Mouse (Mus musculus) liver, embryonic 11.5 days (tissue): ENCODE measurements around the gene Nol10. TPM values are rescaled to one million over a fixed set of nuclear protein-coding genes. Genes with fewer than 3 reads are reported as not detected.
"Not testable (repeated sequence)": the region's sequence is repeated elsewhere in the genome, so short reads cannot be mapped to it uniquely, and the experiment has no call there.

Experiments
- ATAC-seq: fragments of 200-750 bp; cut with Nextera tagmentation; replicated peaks from 2 replicates; pipeline ENCODE4 v1.8.0; 2017; ENCODE audit warnings: moderate number of reproducible peaks, mild to moderate bottlenecking, moderate TSS enrichment, moderate library complexity; ENCODE audit not compliant: low FRiP score
- DNase-seq: peaks from one replicate; pipeline ENCODE4 v3.0.0-alpha.2; 2017; ENCODE audit warnings: low spot score
- H3K27ac ChIP-seq: fragments of 300-500 bp; sonication (generic); 2 replicates; pipeline ENCODE4 v1.5.1; 2014; ENCODE audit warnings: mild to moderate bottlenecking, low read depth, low read length, control low read depth
- H3K27me3 ChIP-seq: fragments of 300-500 bp; sonication (generic); replicated peaks from 2 replicates; pipeline ENCODE4 v1.6.1; 2014; ENCODE audit warnings: low read length, mixed read lengths; ENCODE audit not compliant: control insufficient read depth, insufficient read depth
- H3K36me3 ChIP-seq: fragments of 300-500 bp; sonication (generic); 2 replicates; pipeline ENCODE4 v1.6.1; 2014; ENCODE audit warnings: mild to moderate bottlenecking, low read length, moderate library complexity, mixed read lengths; ENCODE audit not compliant: control insufficient read depth, insufficient read depth
- H3K4me1 ChIP-seq: fragments of 300-500 bp; sonication (generic); replicated peaks from 2 replicates; pipeline ENCODE4 v1.6.1; 2014; ENCODE audit warnings: low read length, mixed read lengths; ENCODE audit not compliant: control insufficient read depth, insufficient read depth
- H3K4me2 ChIP-seq: fragments of 300-500 bp; sonication (generic); 2 replicates; pipeline ENCODE4 v1.6.1; 2014; ENCODE audit warnings: mild to moderate bottlenecking, control low read depth, moderate library complexity
- H3K4me3 ChIP-seq: fragments of 300-500 bp; sonication (generic); 2 replicates; pipeline ENCODE4 v1.5.1; 2014; ENCODE audit warnings: low read depth, low read length, control low read depth
- H3K9ac ChIP-seq: fragments of 300-500 bp; sonication (generic); 2 replicates; pipeline ENCODE4 v1.6.1; 2014; ENCODE audit warnings: low read depth, low read length, control low read depth
- H3K9me3 ChIP-seq: fragments of 300-500 bp; sonication (generic); 2 replicates; pipeline ENCODE4 v1.6.1; 2016; ENCODE audit warnings: low read length, inconsistent platforms, mixed read lengths; ENCODE audit not compliant: control insufficient read depth
- WGBS: fragments of 180-500 bp; shearing (Covaris S2); extraction: QIAGEN DNeasy Blood & Tissue Kit; methylation state at CpG from one replicate; pipeline ENCODE4 v1.1.7; 2014; 5-methylcytosine and 5-hydroxymethylcytosine counted together
- polyA plus RNA-seq: library from polyadenylated mRNA; unstranded; fragments of >200 nt; fragmentation: Nextera tagmentation; extraction: Ambion mirVana; gene quantifications from 2 replicates; pipeline ENCODE4 v1.2.1, GENCODE M21; 2014

The Nol10 gene
- polyA plus RNA-seq, 1 experiment from 2014 or later, result 37.8 TPM

DNA sequence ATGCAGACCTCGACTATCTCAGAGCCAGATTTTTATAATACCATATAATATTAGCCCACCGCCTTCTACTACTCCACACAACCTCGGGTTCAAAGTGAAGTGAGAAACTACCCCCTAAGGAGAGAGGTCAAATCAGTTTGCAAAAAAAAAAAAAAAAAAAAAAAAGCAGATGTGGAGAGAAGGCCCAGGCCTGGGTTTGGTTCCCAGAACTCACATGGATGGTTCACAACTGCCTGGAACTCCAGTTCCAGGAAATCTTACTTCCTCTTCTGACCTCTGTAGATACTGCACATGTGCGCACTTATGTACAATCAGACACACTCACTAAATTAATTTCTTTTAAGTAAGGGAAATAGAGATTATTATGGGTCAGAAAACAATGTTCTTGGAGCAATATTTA is 102.2 kb downstream of the Nol10 start:
- ATAC-seq, result no peak
- H3K9ac ChIP-seq, result no peak overlapping the region
- H3K4me1 ChIP-seq, result peaks cover 3% of the 10 kb centered on the region; the same call in 1 of the 2 replicates
- H3K9me3 ChIP-seq, result no peaks in the 10 kb centered on the region
- H3K27me3 ChIP-seq, result no peaks in the 10 kb centered on the region
- WGBS, result 63% methylated on average over 4 of the region's 4 CpGs
- no peaks in the 10 kb centered on the region for H3K36me3 ChIP-seq
- H3K4me3 ChIP-seq, result no peak overlapping the region
- H3K27ac ChIP-seq, result no peak overlapping the region
- H3K4me2 ChIP-seq, result no peak overlapping the region
- no peak for DNase-seq

DNA sequence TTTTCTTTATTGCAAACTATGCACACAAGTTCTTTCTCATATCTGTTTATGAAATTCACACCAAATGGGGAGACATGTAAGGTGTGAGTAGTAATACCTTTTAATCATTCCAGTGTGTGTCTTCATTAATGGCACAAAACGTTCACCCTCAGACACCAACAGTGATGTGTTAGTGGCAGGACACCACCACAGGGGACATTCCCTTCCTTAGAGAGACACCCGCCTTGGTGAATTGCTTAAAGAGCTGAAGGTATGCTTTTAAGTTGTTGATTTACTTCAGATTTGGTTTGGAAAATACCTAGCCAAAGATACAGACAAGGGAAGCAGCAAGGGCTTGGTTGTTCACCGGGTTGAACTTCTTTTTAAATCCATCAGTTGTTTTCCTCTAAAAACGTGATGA is 102.7 kb downstream of the Nol10 start:
- ATAC-seq (no peak), DNase-seq (no peak)
- Histone ChIP-seq H3K9ac (no peak overlapping the region), H3K4me2 (no peak overlapping the region), H3K4me3 (no peak overlapping the region), H3K27ac (no peak overlapping the region), H3K27me3 (no peaks in the 10 kb centered on the region), H3K36me3 (no peaks in the 10 kb centered on the region), H3K9me3 (no peaks in the 10 kb centered on the region), H3K4me1 (peaks cover 3% of the 10 kb centered on the region; the same call in 1 of the 2 replicates)
- 67% methylated on average over 4 of the region's 4 CpGs for WGBS

DNA sequence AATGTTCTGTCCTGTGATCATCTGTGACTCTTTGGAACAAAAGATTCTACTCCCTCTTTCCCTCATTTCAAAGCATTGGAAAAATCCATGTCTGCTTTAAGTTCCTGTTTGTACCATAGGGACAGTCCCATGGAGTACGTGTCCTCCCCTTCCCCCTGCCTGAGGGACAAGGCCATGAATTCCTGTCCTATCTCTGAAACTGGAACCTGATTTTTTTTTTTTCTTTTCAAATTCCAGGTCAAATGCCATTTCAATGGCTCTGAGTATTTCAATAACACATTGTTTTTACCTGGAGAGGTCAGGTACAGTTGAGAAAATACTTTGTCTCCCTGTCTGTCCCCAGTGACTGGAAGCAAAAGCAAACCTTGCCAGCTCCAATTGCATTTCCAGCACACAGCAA is 104.0 kb downstream of the Nol10 start:
- H3K4me1 ChIP-seq, result peaks cover 3% of the 10 kb centered on the region; the same call in 1 of the 2 replicates
- H3K36me3 ChIP-seq, result no peaks in the 10 kb centered on the region
- DNase-seq, result no peak
- H3K4me2 ChIP-seq, result no peak overlapping the region
- H3K4me3 ChIP-seq, result no peak overlapping the region
- ATAC-seq, result no peak
- 55% methylated on average over 1 of the region's 1 CpGs for WGBS
- no peaks in the 10 kb centered on the region for H3K9me3 ChIP-seq
- H3K27me3 ChIP-seq, result no peaks in the 10 kb centered on the region
- H3K27ac ChIP-seq, result no peak overlapping the region
- H3K9ac ChIP-seq, result no peak overlapping the region

DNA sequence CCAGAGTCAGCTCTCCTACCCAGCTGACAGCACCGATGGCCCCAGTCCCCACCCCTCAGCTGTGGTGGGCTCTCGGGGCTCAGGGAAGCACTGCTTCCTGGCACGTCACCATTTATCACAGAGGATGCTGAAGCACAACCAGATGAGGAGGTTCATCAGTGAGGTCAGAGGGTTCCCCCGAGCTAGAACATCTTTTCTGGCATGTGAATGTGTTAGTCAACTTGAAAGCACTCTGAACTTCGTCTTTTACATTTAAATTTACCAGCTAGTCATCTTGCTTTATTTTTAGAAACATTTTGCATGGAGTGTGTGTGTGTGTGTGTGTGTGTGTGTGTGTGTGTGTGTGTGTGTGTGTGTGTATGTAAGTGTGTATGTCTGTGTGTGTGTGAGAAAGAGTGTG is 105.7 kb downstream of the Nol10 start:
- Histone ChIP-seq H3K4me1 (peaks cover 3% of the 10 kb centered on the region; the same call in 1 of the 2 replicates), H3K27me3 (no peaks in the 10 kb centered on the region), H3K4me3 (no peak overlapping the region), H3K9me3 (no peaks in the 10 kb centered on the region), H3K9ac (no peak overlapping the region), H3K4me2 (no peak overlapping the region), H3K36me3 (no peaks in the 10 kb centered on the region), H3K27ac (no peak overlapping the region)
- WGBS, result 50% methylated on average over 5 of the region's 5 CpGs
- ATAC-seq (no peak), DNase-seq (no peak)

DNA sequence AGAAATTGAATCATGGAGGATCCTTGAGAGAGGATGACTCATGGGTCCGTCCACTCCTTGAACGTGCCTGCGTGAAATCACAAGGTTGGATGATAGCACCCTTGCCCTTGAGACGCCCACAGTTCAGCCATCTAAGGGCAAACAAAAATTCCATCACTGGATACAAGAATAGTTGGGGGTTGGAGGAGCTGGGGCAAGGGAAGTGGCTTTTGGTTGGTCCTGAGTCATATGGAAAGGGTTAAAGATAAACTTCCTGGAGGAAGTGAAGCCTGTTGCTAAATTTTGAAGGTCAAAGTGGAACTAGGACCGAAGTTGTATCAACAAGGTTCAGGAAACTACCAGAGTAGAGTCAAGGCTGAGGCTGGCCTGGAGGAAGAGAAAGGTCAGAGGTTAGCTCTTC is 106.8 kb downstream of the Nol10 start:
- Histone ChIP-seq H3K9ac (no peak overlapping the region), H3K4me3 (no peak overlapping the region), H3K9me3 (no peaks in the 10 kb centered on the region; the same call in 1 of the 2 replicates), H3K36me3 (no peaks in the 10 kb centered on the region), H3K27ac (no peak overlapping the region), H3K27me3 (no peaks in the 10 kb centered on the region), H3K4me1 (no peaks in the 10 kb centered on the region), H3K4me2 (no peak overlapping the region)
- no peak for ATAC-seq
- 70% methylated on average over 5 of the region's 5 CpGs for WGBS
- DNase-seq, result no peak

- H3K36me3 ChIP-seq, H3K9ac ChIP-seq, H3K27me3 ChIP-seq, H3K27ac ChIP-seq, H3K4me2 ChIP-seq, H3K9me3 ChIP-seq, DNase-seq, H3K4me3 ChIP-seq, H3K4me1 ChIP-seq, ATAC-seq: not testable (repeated sequence)
- WGBS, result 92% methylated on average over 4 of the region's 4 CpGs
These were observed 111.0 kb downstream of the Nol10 start for GRCm38 (mm10) chr12:17459223-17459622.

DNA sequence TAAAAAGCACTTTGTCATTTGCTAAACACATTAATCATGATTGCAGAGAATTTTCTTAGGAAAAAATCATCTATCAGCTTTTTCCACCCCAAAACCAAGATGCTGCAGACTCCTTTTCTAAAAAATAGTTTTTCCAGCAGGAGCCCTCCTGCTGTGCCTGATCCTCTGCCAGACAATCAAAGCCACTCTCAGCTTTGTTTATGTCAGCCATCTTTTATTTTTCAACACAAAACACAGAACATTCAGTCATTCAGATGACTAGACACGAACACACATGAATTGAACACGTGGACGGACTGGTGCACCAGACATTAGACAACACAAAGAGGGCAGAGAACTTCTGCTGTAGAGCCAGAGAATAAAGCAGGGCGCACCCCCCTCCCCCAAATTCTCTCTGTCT is 115.4 kb downstream of the Nol10 start:
- 82% methylated on average over 4 of the region's 4 CpGs for WGBS
- DNase-seq, result no peak

DNA sequence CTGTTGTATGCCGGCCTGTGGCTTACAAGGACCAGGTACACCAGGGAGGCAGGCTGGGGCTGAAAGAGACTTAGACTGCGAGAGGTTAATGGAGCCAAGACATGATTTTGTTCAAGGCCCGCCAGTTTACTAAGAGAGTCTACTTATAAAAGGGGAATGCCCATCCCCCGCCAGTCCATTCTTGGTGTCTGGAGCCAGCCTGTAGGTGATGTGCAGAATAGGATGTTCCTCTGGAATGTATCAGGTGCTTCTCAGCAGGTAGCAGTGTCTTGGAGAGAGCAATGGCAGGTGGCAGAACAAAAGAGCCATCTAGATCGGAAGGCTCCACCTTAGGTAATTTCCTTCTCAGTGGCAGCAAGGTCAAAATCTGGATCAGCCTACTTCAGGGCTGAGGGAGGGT is 116.3 kb downstream of the Nol10 start:
- 86% methylated on average over 5 of the region's 5 CpGs for WGBS

More for the DNA sequence above, 115.4 kb downstream of the Nol10 start:
- no peak overlapping the region for H3K4me2 ChIP-seq
- H3K9ac ChIP-seq, result no peak overlapping the region
- H3K9me3 ChIP-seq, result no peaks in the 10 kb centered on the region; the same call in 1 of the 2 replicates
- no peak for ATAC-seq
- no peak overlapping the region for H3K4me3 ChIP-seq
- no peak overlapping the region for H3K27ac ChIP-seq
- no peaks in the 10 kb centered on the region for H3K27me3 ChIP-seq
- H3K36me3 ChIP-seq, result no peaks in the 10 kb centered on the region
- H3K4me1 ChIP-seq, result no peaks in the 10 kb centered on the region

DNA sequence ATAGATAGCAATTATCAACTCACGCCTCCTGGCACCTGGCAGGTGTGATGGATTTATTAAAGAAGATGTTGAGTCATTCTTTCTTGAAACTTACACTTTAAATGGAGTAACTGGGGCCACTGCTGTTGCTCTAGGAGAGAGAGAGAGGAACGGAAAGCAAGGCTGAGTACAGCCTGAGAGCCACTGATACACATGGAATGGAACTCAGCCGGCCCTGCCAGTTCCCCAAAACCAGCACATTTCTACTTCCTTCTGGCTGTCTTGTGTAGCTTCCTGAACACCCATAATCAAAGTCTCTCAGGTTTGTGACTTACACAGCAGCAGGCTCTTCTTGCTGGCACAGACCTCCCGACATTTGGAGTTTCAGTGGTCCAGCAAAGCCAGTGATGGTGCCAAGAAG is 118.5 kb downstream of the Nol10 start:
- Histone ChIP-seq H3K27ac (no peak overlapping the region), H3K27me3 (no peaks in the 10 kb centered on the region), H3K9me3 (no peaks in the 10 kb centered on the region), H3K4me3 (no peak overlapping the region), H3K36me3 (no peaks in the 10 kb centered on the region), H3K9ac (no peak overlapping the region), H3K4me2 (no peak overlapping the region), H3K4me1 (no peaks in the 10 kb centered on the region)
- WGBS, result 62% methylated on average over 4 of the region's 4 CpGs
- no peak for DNase-seq
- no peak for ATAC-seq

More for the DNA sequence above, 116.3 kb downstream of the Nol10 start:
- not testable (repeated sequence) for H3K4me3 ChIP-seq, H3K27me3 ChIP-seq, H3K4me2 ChIP-seq, H3K36me3 ChIP-seq, H3K4me1 ChIP-seq, H3K9me3 ChIP-seq, H3K9ac ChIP-seq, DNase-seq, H3K27ac ChIP-seq, ATAC-seq
